Mouse (Mus musculus): ENCODE measurements around the gene Adamts10.

The Adamts10 gene

DNA sequence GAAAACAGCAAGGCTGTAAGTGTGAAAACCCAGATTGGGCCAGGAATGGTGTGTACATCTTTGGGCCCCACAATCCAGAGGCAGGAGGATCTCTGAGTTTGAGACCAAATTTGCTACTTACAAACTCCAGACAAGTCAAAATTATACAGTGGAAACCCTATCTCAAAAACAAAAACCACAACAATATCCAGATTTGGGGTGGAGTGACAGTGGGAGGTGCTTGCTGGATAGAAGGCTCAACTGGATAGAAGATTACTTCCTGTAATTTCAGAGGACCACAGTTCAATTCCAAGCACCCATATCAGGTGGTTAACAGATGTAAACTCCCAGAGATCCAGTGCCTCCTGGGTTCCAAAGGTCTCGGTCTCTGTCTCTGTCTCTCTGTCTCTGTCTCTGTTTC, 30.5 kb downstream of the Adamts10 start:
- peak; percentile 24 for DNase-seq (ENCODE audit: low read depth)

DNA sequence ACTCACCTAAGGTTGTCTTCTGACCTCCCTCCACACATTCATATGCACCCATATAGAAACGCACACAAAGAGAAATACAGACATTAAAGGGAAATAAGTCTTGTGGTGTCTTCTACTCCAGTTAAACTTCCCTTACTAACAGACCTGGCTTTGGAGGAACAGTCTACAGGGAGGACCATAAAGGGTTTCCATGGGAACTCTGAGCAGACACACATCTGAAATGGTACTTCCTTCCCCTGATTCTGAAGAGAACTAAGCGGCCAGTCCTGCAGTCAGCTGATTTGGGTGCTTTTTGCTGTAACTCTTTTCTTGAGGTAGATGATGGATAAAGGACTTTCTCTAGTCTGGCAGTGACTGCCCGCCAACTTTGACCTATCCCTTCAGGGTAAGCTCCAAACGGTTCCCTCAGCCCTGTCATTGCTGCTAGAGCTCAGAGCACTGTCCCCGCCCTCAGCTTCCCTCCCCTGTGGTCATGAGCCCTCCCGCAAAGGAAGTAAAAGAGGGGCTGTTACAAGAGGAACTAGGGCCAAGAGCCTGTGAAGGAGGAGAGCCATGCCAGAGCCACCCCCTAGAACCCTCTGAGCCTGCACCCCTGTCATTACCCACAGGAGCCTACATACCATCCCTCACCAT, 31.3 kb downstream of the Adamts10 start, which contains the start of gene Myo1f:
Myo1f (plus strand) TSS at position 485 of the 633 bp plus-strand sequence.
- DNase-seq (ENCODE audit: low read depth) = peak; percentile 90

DNA sequence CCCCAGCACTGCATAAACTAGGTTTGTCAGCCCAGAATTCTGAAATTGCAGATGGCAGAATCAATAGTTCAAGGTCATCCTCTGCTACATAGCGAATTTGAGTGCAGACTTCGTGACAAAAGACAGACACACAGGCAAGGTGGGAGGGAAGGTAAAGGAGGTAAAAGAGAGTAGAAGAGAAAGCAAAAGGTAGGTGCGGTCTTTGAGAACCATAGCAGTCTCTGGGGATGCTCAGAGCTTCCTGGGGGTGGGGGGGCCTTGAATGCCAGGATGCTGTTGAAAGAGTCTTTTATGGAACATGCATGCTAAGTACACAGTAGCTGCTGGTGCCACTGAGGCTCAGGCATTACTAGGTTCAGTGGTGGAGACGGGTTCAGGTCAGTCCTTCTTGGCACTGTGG, 33.9 kb downstream of the Adamts10 start:
- no peak for DNase-seq (ENCODE audit: low read depth)

DNA sequence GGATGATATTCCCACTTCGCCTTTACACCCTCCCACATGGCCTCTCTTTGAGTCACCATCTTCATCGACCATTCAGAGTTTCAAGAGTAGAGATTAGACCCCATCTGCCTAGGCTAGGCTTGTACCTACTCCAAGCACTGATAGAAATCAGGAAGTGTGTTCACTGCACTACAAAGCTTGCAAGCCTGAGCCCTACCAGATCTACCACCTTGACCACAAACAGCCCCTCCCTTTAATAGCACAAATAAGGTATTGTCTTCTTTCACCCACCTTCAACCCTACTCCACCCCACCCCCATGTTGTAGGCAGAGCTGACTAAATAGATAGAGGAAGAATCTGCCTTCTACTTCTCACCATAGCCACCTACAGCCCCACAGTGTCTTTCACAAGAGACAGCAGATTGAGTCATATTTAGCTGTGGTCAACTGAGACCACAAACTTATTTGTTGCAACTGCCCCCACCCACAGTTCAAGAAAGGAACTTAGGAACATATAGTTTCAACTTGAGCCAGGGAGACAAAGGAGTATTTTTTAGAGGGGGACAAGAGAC, 39.6 kb downstream of the Adamts10 start:
- peak; percentile 96 for DNase-seq (ENCODE audit: low read depth)

GRCm38 (mm10) chr17:33564599-33564998, 40.6 kb downstream of the Adamts10 start:
- DNase-seq (ENCODE audit: low read depth) = peak; percentile 51

DNA sequence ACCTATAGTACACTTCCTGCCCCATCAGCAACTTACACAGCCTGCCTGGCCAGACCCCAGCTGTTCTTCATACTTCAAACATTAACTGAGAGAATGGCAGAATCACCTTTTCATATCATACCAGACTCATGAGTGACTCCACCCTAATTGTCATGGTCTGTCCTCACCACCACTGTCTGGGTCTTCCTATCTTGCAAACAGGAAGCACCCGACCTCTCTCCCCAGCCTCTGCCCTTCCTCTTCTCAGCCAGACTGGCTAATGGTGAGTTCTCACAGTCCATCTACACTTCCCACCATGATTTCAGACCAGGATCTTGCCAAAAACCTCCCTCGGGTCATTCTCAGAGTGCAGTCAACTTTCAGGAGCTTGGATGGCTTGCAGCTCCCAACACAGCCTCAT, 42.2 kb downstream of the Adamts10 start:
- DNase-seq (ENCODE audit: low read depth) = peak; percentile 88

DNA sequence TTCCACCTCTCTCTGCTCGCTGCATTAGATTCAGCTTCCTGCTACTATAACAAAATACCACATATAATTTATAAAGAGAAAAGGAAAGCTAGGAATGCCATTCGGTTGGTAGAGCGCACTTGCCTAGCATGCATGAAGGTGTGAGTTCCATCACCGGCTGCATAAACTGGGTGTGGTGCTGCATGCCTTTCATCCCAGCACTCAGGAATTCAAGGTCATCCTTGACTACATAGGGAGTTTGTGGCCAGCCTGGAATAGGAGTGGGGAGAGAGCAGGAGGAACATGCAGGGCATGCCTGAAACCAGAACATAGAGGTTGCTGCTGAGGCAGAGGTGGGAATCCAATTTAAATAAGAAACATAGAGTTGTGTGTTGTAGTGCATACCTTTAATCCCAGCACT, 60.1 kb downstream of the Adamts10 start:
- DNase-seq (ENCODE audit: low read depth) = no peak

GRCm38 (mm10) chr17:33586011-33586410, 62.0 kb downstream of the Adamts10 start:
- no peak for DNase-seq (ENCODE audit: low read depth)

GRCm38 (mm10) chr17:33597271-33597670, 73.3 kb downstream of the Adamts10 start:
- peak; percentile 20 for DNase-seq (ENCODE audit: low read depth)

- DNase-seq (ENCODE audit: low read depth) = no peak
These were observed 74.5 kb downstream of the Adamts10 start for GRCm38 (mm10) chr17:33598506-33598905.

GRCm38 (mm10) chr17:33599836-33600475, 76.0 kb downstream of the Adamts10 start:
- no peak for DNase-seq (ENCODE audit: low read depth)

DNA sequence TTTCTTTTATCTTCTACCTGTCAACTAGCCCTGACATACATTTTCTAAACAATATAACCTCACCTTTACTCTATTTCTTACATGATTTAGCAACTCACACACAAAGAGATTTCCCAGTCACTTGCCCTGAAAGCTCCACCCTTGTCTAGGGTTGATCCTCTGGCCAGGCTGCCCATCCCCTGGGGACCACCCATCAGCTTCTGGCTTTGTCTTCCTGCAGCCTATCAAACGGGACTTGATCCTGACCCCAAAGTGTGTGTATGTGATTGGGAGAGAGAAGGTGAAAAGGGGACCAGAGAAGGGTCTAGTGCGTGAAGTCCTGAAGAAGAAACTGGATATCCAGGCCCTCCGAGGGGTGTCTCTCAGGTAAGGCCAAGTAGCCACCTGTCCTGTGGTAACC, 76.8 kb downstream of the Adamts10 start:
- no peak for DNase-seq (ENCODE audit: low read depth)

DNA sequence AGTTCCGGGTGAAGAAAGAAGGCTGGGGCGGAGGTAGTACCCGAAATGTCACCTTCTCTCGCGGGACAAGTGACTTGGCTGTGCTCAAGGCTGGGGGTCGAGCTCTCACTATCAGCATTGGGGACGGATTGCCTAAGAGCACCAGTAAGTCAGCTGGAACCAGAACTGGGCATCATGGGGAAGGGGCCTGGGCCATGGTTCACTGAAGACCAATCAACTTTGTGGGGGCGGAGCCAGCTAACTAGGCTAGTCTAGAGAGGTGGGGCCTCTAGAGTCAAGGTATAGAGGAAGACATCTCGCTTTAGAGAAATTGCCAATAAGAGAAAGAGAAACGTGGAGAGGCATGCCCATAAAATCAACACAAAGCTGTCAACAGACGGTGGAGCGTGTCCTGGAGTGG, 77.9 kb downstream of the Adamts10 start:
- DNase-seq (ENCODE audit: low read depth) = no peak

Data from 416B (cell line).